In genomic region chr13:40856786-40857185, GRCm38 (mm10) we compare ENCODE assay signal across 19 mouse cellular contexts. TPM values are rescaled to one million over a fixed set of nuclear protein-coding genes. Genes with fewer than 3 reads are reported as not detected.
DNase-seq lines count a peak whose midpoint lies in the region; ATAC-seq and TF ChIP-seq lines count a peak whose summit lies in the region.
"Had no signal": no experiment of that assay in that cellular context is flagged by ENCODE, and none has a peak within 500 bp of the region (broad histone marks: within the 10 kb centered on the region; RNA-seq: fewer than 3 reads in every experiment).

No protein-coding gene starts in this region.

- peak; percentile 68 for DNase-seq in heart, adult 11 months
- no peak for DNase-seq in heart, adult 2 months
- DNase-seq in liver, adult 2 months (ENCODE audit: extremely low read depth, low read depth, low spot score): peak; percentile 56
- DNase-seq in liver, postnatal 0 days: no peak
- DNase-seq in R1 (ENCODE audit: low read depth, low spot score): peak; percentile 33
- DNase-seq in cerebellum, adult 18-20 months: no peak
- DNase-seq: adrenal gland, adult 2 months; adrenal gland, postnatal 10 days; adrenal gland, postnatal 25 days; cerebellum, adult 11 months; cerebellum, adult 2 months; cerebellum, adult 9-10 months; cerebellum, postnatal 10 days; cerebellum, postnatal 25 days had no signal

- no peak overlapping the region for H3K4me3 ChIP-seq in heart, adult 2 months
- H3K4me3 ChIP-seq in liver, adult 2 months (ENCODE audit: insufficient read depth, low read depth, low read length): no peak overlapping the region
- no peak overlapping the region for H3K4me3 ChIP-seq in liver, postnatal 0 days (ENCODE audit: low read depth, low read length)
- H3K4me3 ChIP-seq: forebrain, embryonic 12.5 days had no signal

- ATAC-seq in liver, postnatal 0 days: no peak
- ATAC-seq: forebrain, embryonic 14.5 days; forebrain, embryonic 16.5 days; Patski had no signal

- H3K79me2 ChIP-seq in heart, adult 2 months (replicated peaks; ENCODE audit: control insufficient read depth, insufficient read depth, low read length): no peaks in the 10 kb centered on the region
- H3K79me2 ChIP-seq in liver, adult 2 months (ENCODE audit: control insufficient read depth, insufficient read depth, low read length): peaks cover 4% of the 10 kb centered on the region; the same call in 1 of the 2 replicates

- H3K9ac ChIP-seq in heart, adult 2 months (ENCODE audit: low read depth, low read length): no peak overlapping the region
- H3K9ac ChIP-seq in liver, adult 2 months (ENCODE audit: low read depth, low read length): no peak overlapping the region
- no peak overlapping the region for H3K9ac ChIP-seq in liver, postnatal 0 days (replicated peaks)
- H3K9ac ChIP-seq: forebrain, embryonic 12.5 days had no signal

- WGBS in heart, adult 2 months: 74% methylated on average over 8 of the region's 8 CpGs
- 81% methylated on average over 8 of the region's 8 CpGs for WGBS in liver, adult 2 months
- WGBS in liver, postnatal 0 days (ENCODE audit: insufficient replicate concordance): 79% methylated on average over 8 of the region's 8 CpGs

- no peak overlapping the region for H3K4me2 ChIP-seq in liver, postnatal 0 days (ENCODE audit: low read depth, low read length)
- H3K4me2 ChIP-seq: forebrain, embryonic 12.5 days had no signal

- no peak for TF ChIP-seq EP300 in heart, adult 2 months (IDR thresholded peaks at IDR 0.05; ENCODE audit: insufficient read depth, low read depth, low read length)
- TF ChIP-seq EP300 in liver, postnatal 0 days (IDR thresholded peaks at IDR 0.05; ENCODE audit: low read depth): no peak

- no peak overlapping the region for H3K27ac ChIP-seq in heart, adult 2 months
- no peak overlapping the region for H3K27ac ChIP-seq in liver, adult 2 months (replicated peaks; ENCODE audit: insufficient read depth, low read depth, low read length)
- no peak overlapping the region for H3K27ac ChIP-seq in liver, postnatal 0 days (ENCODE audit: low read depth)
- H3K27ac ChIP-seq: forebrain, embryonic 12.5 days had no signal

- H3K4me1 ChIP-seq in heart, adult 2 months (ENCODE audit: control insufficient read depth, insufficient read depth, low read length): peaks cover 4% of the 10 kb centered on the region
- peaks cover 24% of the 10 kb centered on the region for H3K4me1 ChIP-seq in liver, adult 2 months (ENCODE audit: control insufficient read depth, insufficient read depth, low read length)
- H3K4me1 ChIP-seq in liver, postnatal 0 days (ENCODE audit: insufficient read depth): peaks cover 25% of the 10 kb centered on the region

- H3K27me3 ChIP-seq in heart, adult 2 months (ENCODE audit: control insufficient read depth, insufficient read depth, low read length): no peaks in the 10 kb centered on the region
- H3K27me3 ChIP-seq in liver, adult 2 months (ENCODE audit: control insufficient read depth, insufficient read depth, low read length): no peaks in the 10 kb centered on the region
- H3K27me3 ChIP-seq in liver, postnatal 0 days (ENCODE audit: insufficient read depth, low read length): no peaks in the 10 kb centered on the region
- H3K27me3 ChIP-seq: forebrain, embryonic 12.5 days; Patski had no signal

- TF ChIP-seq CTCF in heart, adult 2 months (IDR thresholded peaks at IDR 0.05): no peak
- TF ChIP-seq CTCF in liver, adult 2 months (IDR thresholded peaks at IDR 0.05; ENCODE audit: low read depth, low read length): no peak
- no peak for TF ChIP-seq CTCF in liver, postnatal 0 days (IDR thresholded peaks at IDR 0.05; ENCODE audit: low read depth)

- H3K9me3 ChIP-seq in liver, postnatal 0 days (ENCODE audit: low read length): no peaks in the 10 kb centered on the region
- H3K9me3 ChIP-seq: forebrain, embryonic 12.5 days; G1E had no signal

- peaks cover 3% of the 10 kb centered on the region; the same call in 1 of the 2 replicates for H3K36me3 ChIP-seq in heart, adult 2 months (ENCODE audit: control insufficient read depth, insufficient read depth, low read length)
- H3K36me3 ChIP-seq in liver, adult 2 months (ENCODE audit: control insufficient read depth, insufficient read depth, low read length): no peaks in the 10 kb centered on the region
- H3K36me3 ChIP-seq in liver, postnatal 0 days (replicated peaks; ENCODE audit: insufficient read depth, low read length): no peaks in the 10 kb centered on the region
- H3K36me3 ChIP-seq: forebrain, embryonic 12.5 days; G1E had no signal

- TF ChIP-seq POLR2A in heart, adult 2 months (IDR thresholded peaks at IDR 0.05; ENCODE audit: insufficient read depth, low read depth, low read length): no peak
- no peak for TF ChIP-seq POLR2A in liver, adult 2 months (IDR thresholded peaks at IDR 0.05; ENCODE audit: extremely low read depth, insufficient read depth, low read length)

- intact Hi-C loops in heart, adult 2 months (cut with DNase I): loop anchor here (5.0 kb wide), 1 partner anchor 36 kb away; no protein-coding TSS in a partner anchor

RNA-seq across cellular contexts. Expression of gene Gcnt2, which starts 2.8 kb away (rescaled TPM):
- 10 to 100 TPM in 1 of 2 experiments, 1 to 10 TPM in 1; 8.5 to 10.4 TPM for total RNA-seq in heart, adult 2 months (2021)
- polyA plus RNA-seq in heart, adult 2 months (2012; rRNA removed): 2.7 and 4.6 TPM in 2 replicates
- 14.7 and 18.1 TPM in 2 replicates for total RNA-seq in liver, adult 2 months (2014; rRNA removed)
- 2.8 and 3.5 TPM in 2 replicates for polyA plus RNA-seq in liver, adult 2 months (2012; rRNA removed)
- 2.5 and 3.3 TPM in 2 replicates for polyA plus RNA-seq in liver, postnatal 0 days (2015; fragmentation: Nextera tagmentation; extraction: Ambion mirVana)
- polyA plus RNA-seq: G1E had no signal

Comparison
In these comparisons a context has a peak if more than half of its experiments do, and no peak if none do; other contexts are left out.
1. DNase-seq: peak in heart, adult 11 months (single experiment), liver, adult 2 months (single experiment) and R1 (single experiment); none in heart, adult 2 months (0 of 2), liver, postnatal 0 days (single experiment) and cerebellum, adult 18-20 months (0 of 2).